Mouse (Mus musculus) midbrain, embryonic 11.5 days (tissue): Measurements from ENCODE around the gene Ovch2. TPM values are rescaled to one million over a fixed set of nuclear protein-coding genes. Genes with fewer than 3 reads are reported as not detected.

Experiments used
- polyA plus RNA-seq: library from polyadenylated mRNA; unstranded; fragments of >200 nt; fragmentation: Nextera tagmentation; extraction: Ambion mirVana; gene quantifications from 2 replicates; pipeline ENCODE4 v1.2.1, GENCODE M21; 2014

The Ovch2 gene
- polyA plus RNA-seq, 1 experiment from 2014 or later, result not detected

Other genes with a start within 250 kb of the Ovch2 start
- gene Olfml1, start 233.8 kb downstream of the Ovch2 start, polyA plus RNA-seq, result 6.8 and 8.2 TPM in 2 replicates
- 2.9 and 3.5 TPM in 2 replicates for gene Ppfibp2, start 206.0 kb downstream of the Ovch2 start, polyA plus RNA-seq
- gene 5330417H12Rik, start 176.0 kb downstream of the Ovch2 start, polyA plus RNA-seq, result not detected in 2 replicates
- gene Cyb5r2, start 43.2 kb downstream of the Ovch2 start, polyA plus RNA-seq, result 0.56 TPM in 1 of 2 replicates, not detected in the other
- not detected in 2 replicates for gene Olfr467, start 11.1 kb upstream of the Ovch2 start, polyA plus RNA-seq
- gene Olfr469, start 24.3 kb upstream of the Ovch2 start, polyA plus RNA-seq, result not detected in 2 replicates
- not detected in 2 replicates for gene Olfr470, start 46.3 kb upstream of the Ovch2 start, polyA plus RNA-seq
- gene Olfr472, start 96.7 kb upstream of the Ovch2 start, polyA plus RNA-seq, result not detected in 2 replicates
- gene Olfr473, start 129.2 kb upstream of the Ovch2 start, polyA plus RNA-seq, result not detected in 2 replicates
- not detected in 2 replicates for gene Olfr474, start 153.4 kb upstream of the Ovch2 start, polyA plus RNA-seq
- not detected in 2 replicates for gene Olfr476, start 163.6 kb upstream of the Ovch2 start, polyA plus RNA-seq
- gene Olfr477, start 185.5 kb upstream of the Ovch2 start, polyA plus RNA-seq, result not detected in 2 replicates
- gene Olfr478, start 232.8 kb upstream of the Ovch2 start, polyA plus RNA-seq, result not detected in 2 replicates
- gene Olfr479, start 249.5 kb upstream of the Ovch2 start, polyA plus RNA-seq, result not detected in 2 replicates